Mouse (Mus musculus): Measurements from ENCODE around the gene G3bp2.

Gene G3bp2

GRCm38 (mm10) chr5:92101601-92102000 lies 18.1 kb upstream of the G3bp2 start:
- in situ Hi-C loops (cut with MboI) = no loop called here

DNA sequence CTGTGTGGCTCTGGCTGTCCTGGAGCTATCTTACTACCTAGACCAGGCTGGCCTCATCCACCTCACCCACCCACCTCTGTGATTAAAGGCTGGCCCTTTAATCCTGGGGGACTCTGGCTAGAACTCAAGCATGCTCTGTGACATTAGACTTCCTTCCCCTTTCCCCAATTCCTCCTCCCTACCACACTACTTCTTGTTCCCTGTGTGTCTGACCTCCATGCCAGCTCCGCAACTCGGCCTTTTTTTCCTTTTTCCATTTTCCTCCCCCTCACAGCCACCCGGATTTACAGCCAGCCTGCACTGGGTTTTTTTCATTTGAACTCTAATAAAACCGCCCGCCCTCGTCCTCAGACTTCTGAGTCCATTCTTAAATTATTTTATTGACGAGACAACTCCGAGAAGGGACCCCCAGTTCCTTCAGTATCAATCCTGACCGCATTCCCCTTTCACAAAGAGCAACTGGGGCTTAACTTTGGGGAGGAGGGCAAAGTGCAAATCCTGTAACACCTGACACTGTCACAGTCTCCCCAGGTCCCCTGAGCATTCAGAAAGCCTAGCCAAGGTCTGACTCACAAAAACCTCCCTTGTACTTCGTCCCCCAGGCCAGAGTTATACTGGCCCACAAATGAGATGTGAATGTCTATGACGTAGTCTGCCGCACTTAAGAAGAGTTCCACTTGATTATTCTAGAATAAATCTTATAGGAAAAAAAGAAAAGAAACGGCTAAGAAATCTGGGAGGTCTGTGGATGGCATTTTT lies 15.0 kb upstream of the G3bp2 start:
- in situ Hi-C loops (cut with MboI) = no loop called here

DNA sequence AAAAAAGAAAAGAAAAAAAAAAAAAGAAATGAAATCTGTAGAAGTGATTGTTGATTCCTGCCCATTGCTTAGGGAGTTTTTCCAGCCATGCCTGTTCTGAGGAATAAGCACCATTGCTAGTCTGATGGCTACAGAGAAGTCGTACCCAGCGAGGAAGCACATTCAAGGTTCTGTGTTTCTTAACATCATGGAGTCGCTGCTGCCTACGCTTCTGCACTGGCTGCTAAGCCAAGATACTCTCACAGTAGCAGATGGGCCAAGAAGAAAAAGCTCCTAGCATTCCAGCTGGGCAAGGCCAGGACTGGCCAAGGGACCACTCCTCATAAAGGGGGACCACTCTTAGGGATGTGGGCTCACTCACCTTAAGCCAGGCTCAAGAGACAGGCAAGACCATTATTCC lies 14.3 kb upstream of the G3bp2 start:
- in situ Hi-C loops (cut with MboI) = no loop called here

- in situ Hi-C loops (cut with MboI) = no loop called here
Observed at GRCm38 (mm10) chr5:92096786-92097185, 13.3 kb upstream of the G3bp2 start.

GRCm38 (mm10) chr5:92094062-92094415 lies 10.5 kb upstream of the G3bp2 start:
- in situ Hi-C loops (cut with MboI) = no loop called here

DNA sequence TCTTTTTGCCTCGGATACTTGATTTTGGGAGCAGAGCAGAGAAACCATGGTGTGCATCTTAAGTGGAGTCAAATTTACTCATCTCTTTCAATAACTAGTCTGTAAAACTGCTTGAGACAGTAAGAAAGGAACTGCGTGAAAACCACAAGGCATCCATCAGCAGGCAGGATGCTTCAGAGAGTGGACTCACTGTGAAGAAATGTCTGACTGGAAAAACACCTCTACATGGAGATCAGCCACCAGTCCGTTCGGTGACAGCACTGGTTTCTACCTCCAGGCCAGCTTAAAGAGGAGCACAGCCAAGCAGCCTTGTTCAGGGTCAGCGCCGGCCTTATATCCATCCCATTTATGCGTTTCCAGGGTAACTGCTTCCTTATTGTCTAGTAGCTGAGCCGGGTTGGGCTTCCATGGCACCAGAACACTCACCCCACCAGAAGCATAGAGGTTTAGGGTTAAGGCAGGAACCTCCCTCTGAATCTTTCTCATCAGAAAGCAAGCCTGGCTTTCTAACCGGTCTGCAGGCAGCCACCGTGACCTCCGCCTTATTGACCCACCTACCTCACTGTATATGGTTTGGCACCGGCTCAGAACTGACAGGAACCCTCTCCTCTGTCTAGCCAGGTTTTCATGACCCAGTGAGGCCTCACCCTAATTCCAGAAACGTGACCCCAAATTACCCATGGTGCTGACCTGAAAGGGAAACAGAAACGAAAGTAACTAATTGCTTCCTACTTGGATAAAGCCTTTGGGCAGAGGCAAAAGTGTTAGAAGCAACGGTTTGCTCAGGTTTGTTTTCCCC lies 9.9 kb upstream of the G3bp2 start:
- in situ Hi-C loops (cut with MboI) = no loop called here

DNA sequence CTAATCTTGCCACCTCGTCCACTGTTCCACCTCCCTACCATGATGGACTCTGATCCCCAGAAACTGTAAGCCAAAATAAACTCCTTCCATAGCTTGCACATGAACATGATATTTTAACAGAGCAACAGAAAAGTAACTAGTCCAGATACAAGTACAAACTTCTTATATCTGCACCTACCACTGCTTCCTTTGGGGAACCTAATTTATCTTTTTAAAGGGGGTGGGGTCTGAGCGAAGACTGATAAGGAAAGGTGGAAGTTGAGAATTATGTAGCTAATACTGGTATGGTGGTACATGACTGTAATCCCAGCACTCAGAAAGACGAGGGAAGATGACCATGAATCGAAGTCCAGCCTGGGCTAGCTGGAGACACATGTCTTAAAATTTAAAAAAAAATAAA lies 4.0 kb upstream of the G3bp2 start:
- in situ Hi-C loops (cut with MboI) = no loop called here

- in situ Hi-C loops (cut with MboI) = no loop called here
Observed at GRCm38 (mm10) chr5:92085821-92086550, 2.5 kb upstream of the G3bp2 start.

- in situ Hi-C loops (cut with MboI) = no loop called here
Observed at GRCm38 (mm10) chr5:92085246-92085645, 1.7 kb upstream of the G3bp2 start.

GRCm38 (mm10) chr5:92082821-92083401 lies 608 bp downstream of the G3bp2 start:
- in situ Hi-C loops (cut with MboI) = no loop called here

GRCm38 (mm10) chr5:92081326-92081725 lies 2.2 kb downstream of the G3bp2 start:
- in situ Hi-C loops (cut with MboI) = no loop called here

- in situ Hi-C loops (cut with MboI) = no loop called here
Observed at GRCm38 (mm10) chr5:92080400-92080799, 3.1 kb downstream of the G3bp2 start.

DNA sequence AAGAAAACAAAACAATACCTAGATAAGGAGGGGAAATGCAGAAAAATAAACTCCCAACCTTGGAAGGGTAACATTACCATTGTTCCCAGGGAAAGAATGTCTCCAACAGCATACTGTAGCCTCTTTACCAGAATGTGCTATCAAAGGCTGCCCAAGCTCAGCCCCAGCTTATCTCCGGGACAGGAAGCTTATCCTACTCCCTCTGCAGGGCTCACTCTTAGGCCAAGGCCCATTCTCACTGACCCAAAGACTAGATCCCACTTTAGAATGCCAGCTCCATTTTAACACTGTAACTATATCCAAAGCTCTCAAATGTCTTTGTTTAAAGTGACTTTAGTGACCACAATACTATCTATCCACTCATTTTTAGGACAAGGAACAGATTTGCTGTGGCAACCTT lies 4.2 kb downstream of the G3bp2 start:
- in situ Hi-C loops (cut with MboI) = loop anchor here (10.0 kb wide), 1 partner anchor 45 kb away; no protein-coding TSS in a partner anchor

DNA sequence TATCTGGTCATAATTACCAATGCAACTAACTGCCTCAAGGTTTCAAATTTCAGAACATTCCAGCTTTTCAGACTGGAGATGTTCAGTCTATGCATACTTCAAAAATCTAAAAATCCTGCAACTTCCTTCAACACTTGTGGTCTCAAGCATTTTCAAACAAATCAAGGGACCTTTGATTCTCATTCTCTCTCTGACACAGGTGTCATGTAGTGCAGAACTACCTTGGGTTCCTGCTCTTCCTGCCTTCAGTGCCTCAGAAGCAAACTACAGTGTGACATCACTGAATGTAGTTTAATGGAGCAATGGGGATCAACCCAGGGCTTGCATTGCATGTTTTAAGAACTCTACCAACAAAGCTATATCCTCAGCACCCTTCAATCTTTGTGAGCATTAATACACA lies 4.8 kb downstream of the G3bp2 start:
- in situ Hi-C loops (cut with MboI) = loop anchor here (10.0 kb wide), 1 partner anchor 46 kb away; no protein-coding TSS in a partner anchor

- in situ Hi-C loops (cut with MboI) = loop anchor here (10.0 kb wide), 1 partner anchor 49 kb away; no protein-coding TSS in a partner anchor
Observed at GRCm38 (mm10) chr5:92076273-92076672, 7.2 kb downstream of the G3bp2 start.

DNA sequence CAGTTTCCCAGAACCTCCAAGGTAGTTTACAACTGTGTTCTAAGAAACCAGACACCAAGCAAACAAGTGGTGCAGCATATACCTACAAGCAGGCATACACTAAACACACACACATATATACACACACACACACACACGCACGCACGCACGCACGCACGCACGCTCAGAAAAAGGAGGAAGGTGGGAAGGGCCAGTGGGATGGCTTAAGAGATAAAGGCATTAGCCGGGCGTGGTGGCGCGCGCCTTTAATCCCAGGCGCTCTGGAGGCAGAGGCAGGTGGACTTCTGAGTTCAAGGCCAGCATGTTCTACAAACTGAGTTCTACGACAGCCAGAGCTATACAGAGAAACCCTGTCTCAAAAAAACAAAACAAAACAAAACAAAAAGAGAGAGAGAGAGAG lies 9.5 kb downstream of the G3bp2 start:
- in situ Hi-C loops (cut with MboI) = loop anchor here (10.0 kb wide), 1 partner anchor 51 kb away; no protein-coding TSS in a partner anchor

DNA sequence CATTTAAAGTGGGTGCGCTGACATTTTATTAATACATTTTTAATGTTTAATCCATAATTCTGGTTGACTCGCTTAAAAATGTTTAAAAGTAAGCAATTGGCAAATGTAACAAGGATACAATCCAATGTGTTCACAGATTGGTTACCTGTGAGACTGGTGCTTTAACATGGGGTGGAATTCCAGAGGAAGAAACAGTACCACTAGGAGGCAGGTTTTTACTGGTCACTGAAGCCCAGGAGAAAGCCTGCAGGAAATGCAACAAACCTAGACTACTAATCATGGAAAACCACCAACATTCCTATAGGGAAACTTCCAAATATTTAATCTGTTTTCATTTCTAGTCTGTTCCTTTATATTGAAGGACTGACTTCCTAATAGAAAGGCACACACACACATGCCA lies 20.3 kb downstream of the G3bp2 start:
- in situ Hi-C loops (cut with MboI) = no loop called here

GRCm38 (mm10) chr5:92052866-92053265 lies 30.7 kb downstream of the G3bp2 start:
- in situ Hi-C loops (cut with MboI) = no loop called here

DNA sequence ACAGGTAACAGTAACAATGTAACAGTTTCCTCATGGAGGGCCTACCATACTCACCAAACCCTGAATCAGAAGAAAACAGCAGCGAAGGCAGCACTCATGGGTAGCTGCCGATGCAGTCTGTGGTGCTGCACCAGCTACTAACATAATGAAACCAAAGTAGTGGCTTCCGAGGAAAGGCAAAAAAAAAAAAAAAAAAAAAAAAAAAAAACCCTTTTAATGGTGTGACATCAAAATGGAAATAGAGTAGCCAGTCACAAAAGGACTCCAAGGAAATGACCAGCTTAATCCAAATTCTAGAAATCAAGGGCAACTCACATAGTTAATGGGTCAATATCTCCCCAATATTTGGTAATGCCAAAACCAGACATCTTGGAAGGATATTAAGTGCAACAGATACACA lies 33.1 kb downstream of the G3bp2 start:
- in situ Hi-C loops (cut with MboI) = no loop called here

GRCm38 (mm10) chr5:92043783-92044182 lies 39.7 kb downstream of the G3bp2 start, which contains the start of gene Cdkl2:
Cdkl2 (minus strand) TSS chr5:92043883.
- in situ Hi-C loops (cut with MboI) = no loop called here

DNA sequence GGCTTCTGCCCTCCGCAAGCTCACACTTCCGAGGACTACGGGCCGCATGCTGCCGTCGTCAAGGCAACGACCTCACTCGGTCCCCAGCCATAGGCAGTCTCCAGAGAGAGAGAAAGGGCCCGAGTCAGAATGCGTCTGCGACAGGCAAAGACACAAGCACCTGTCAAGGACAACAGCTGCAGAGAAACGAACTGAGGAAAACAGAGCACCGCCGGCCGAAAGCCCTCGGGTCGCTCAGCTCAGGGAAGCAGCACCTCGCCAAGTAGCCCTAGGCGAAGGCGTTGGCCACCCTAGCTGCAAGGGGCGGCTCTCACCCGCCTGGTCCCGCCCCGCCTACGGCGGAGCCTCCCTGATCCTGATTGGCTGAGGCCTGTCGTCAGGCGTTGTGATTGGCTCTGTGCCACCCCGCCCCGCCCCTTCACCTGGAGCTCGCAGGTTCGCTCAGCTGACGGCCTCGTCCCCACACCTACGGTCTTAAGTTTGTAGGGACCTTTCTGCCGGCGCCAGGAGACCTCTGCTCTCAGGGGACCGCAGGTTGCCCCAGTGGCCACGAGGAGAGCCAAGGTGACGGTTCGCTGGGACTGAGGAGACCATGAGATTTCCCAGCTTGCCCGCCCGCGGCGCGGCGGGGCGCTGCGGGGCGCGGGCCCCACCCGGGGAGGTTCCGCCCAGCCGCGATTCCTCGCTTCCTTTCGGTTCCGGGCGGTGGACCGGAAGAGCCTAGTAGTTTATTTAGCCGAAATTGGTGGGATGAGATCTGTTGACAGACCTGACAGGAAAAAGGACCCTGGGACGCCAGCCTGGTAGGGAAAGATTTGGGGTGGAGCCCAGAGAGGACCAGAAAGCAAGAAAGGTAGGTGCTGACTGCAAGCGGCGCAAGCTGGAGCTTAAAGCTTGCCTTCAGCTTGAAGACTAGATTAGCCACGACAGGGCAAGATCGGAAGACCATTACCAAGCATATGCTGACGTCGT lies 40.9 kb downstream of the G3bp2 start:
- in situ Hi-C loops (cut with MboI) = no loop called here
